ENCODE assay signal across 9 mouse cellular contexts in the genomic region with DNA sequence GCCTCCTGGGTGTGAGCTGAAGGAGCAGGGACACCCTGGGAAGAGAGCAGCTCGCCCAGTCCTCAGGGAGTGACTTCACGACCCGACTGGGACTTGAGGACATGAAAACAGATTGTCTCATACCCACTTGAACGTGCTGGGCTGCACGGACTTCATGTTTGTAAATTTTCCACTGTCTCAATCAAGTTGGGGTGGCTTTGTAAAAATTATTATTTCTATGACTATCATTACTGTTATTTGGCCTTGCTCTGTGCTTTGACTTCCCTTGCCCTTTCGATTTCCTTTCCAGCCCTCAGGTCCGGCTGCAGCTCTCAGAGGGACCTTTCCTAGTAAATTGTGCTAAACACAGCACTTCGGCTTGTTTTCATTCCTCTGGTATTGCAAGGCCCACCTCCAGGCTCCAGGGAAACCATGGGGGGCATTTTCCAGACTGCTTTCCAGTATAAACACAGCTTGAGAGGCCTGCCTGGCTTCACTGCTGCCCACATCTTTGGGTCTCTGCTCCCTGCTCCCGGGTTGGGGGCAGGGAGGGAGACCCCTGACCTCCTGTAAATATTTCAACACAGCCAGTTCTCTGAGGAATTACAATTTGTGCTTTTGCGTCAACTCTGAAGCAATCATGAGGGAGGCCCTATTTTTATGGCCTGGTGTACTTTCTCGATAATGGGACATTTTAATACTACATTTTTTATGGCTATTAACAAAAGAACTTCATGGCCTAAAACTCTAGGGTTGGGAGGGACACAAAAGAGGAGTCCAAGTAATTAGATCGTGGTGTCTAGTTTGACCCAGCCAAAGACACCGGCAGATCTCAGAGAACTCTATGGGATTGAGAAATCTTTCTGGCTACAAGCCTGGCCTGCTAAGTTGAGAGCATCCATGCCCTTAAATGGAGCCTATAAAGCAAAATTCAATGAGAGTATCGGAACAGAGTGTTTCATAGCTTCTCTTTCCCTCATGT.
DNase-seq lines count a peak whose midpoint lies in the region; ATAC-seq lines count a peak whose summit lies in the region.
"Had no signal": no experiment of that assay in that cellular context is flagged by ENCODE, and none has a peak within 500 bp of the region (broad histone marks: within the 10 kb centered on the region; RNA-seq: fewer than 3 reads in every experiment).

No protein-coding gene starts in this region.

- DNase-seq in 3T3-L1 (ENCODE audit: low read depth, low spot score), result peak; percentile 63
- DNase-seq in limb, embryonic 11.5 days (ENCODE audit: low spot score), result peak; percentile 54
- no peak for DNase-seq in spleen, postnatal 4 days (ENCODE audit: low spot score in 2 of 2)
- no peak for DNase-seq in cerebellum, postnatal 36 days
- no peak for DNase-seq in forebrain, embryonic 11.5 days (ENCODE audit: low spot score)

- no peaks in the 10 kb centered on the region for H3K27me3 ChIP-seq in heart, embryonic 16.5 days (ENCODE audit: control insufficient read depth, insufficient read depth, low read length)
- H3K27me3 ChIP-seq in limb, embryonic 11.5 days (ENCODE audit: control insufficient read depth, insufficient read depth, low read length), result no peaks in the 10 kb centered on the region
- H3K27me3 ChIP-seq in neural tube, embryonic 13.5 days, result no peaks in the 10 kb centered on the region
- H3K27me3 ChIP-seq in forebrain, embryonic 11.5 days (ENCODE audit: control insufficient read depth, insufficient read depth, low read length), result no peaks in the 10 kb centered on the region

- H3K9ac ChIP-seq in heart, embryonic 16.5 days (ENCODE audit: low read length), result no peak overlapping the region
- no peak overlapping the region for H3K9ac ChIP-seq in limb, embryonic 11.5 days (ENCODE audit: low read length)
- no peak overlapping the region for H3K9ac ChIP-seq in neural tube, embryonic 13.5 days
- no peak overlapping the region for H3K9ac ChIP-seq in forebrain, embryonic 11.5 days (ENCODE audit: low read length)

- no peaks in the 10 kb centered on the region for H3K9me3 ChIP-seq in heart, embryonic 16.5 days (replicated peaks; ENCODE audit: control insufficient read depth, low read length)
- H3K9me3 ChIP-seq in limb, embryonic 11.5 days (ENCODE audit: control insufficient read depth, low read length), result no peaks in the 10 kb centered on the region
- H3K9me3 ChIP-seq in neural tube, embryonic 13.5 days, result no peaks in the 10 kb centered on the region
- no peaks in the 10 kb centered on the region for H3K9me3 ChIP-seq in forebrain, embryonic 11.5 days (ENCODE audit: control insufficient read depth, low read length)
- H3K9me3 ChIP-seq: megakaryocyte, embryonic 14.5 days had no signal

- H3K4me2 ChIP-seq in heart, embryonic 16.5 days (ENCODE audit: low read depth, low read length), result no peak overlapping the region
- H3K4me2 ChIP-seq in limb, embryonic 11.5 days (ENCODE audit: low read depth, severe bottlenecking), result no peak overlapping the region
- no peak overlapping the region for H3K4me2 ChIP-seq in neural tube, embryonic 13.5 days
- no peak overlapping the region for H3K4me2 ChIP-seq in forebrain, embryonic 11.5 days (ENCODE audit: low read depth, low read length, severe bottlenecking)

- 57% methylated on average over 14 of the region's 14 CpGs for WGBS in heart, embryonic 16.5 days
- WGBS in limb, embryonic 11.5 days, result 48% methylated on average over 14 of the region's 14 CpGs
- WGBS in neural tube, embryonic 13.5 days, result 65% methylated on average over 14 of the region's 14 CpGs
- 76% methylated on average over 14 of the region's 14 CpGs for WGBS in forebrain, embryonic 11.5 days

- H3K4me1 ChIP-seq in brown adipose tissue, adult 24 weeks (ENCODE audit: control insufficient read depth, insufficient read depth, insufficient read length, low read length), result no peaks in the 10 kb centered on the region; the same call in 1 of the 2 replicates
- H3K4me1 ChIP-seq in heart, embryonic 16.5 days (ENCODE audit: control insufficient read depth, insufficient read depth, low read length), result no peaks in the 10 kb centered on the region
- H3K4me1 ChIP-seq in limb, embryonic 11.5 days (ENCODE audit: control insufficient read depth, insufficient read depth, low read length), result peaks cover 8% of the 10 kb centered on the region
- peaks cover 18% of the 10 kb centered on the region for H3K4me1 ChIP-seq in neural tube, embryonic 13.5 days (replicated peaks)
- H3K4me1 ChIP-seq in forebrain, embryonic 11.5 days (replicated peaks; ENCODE audit: control insufficient read depth, insufficient read depth, low read length), result peaks cover 2% of the 10 kb centered on the region; the same call in 1 of the 2 replicates
- H3K4me1 ChIP-seq: megakaryocyte, embryonic 14.5 days had no signal

- no peak overlapping the region for H3K4me3 ChIP-seq in brown adipose tissue, adult 24 weeks (ENCODE audit: insufficient read depth, low read depth, low read length)
- no peak overlapping the region for H3K4me3 ChIP-seq in heart, embryonic 16.5 days (ENCODE audit: low read length)
- H3K4me3 ChIP-seq in limb, embryonic 11.5 days (ENCODE audit: low read depth, low read length), result no peak overlapping the region
- no peak overlapping the region for H3K4me3 ChIP-seq in neural tube, embryonic 13.5 days
- H3K4me3 ChIP-seq in forebrain, embryonic 11.5 days (ENCODE audit: low read depth, low read length), result no peak overlapping the region
- H3K4me3 ChIP-seq: megakaryocyte, embryonic 14.5 days had no signal

- ATAC-seq in heart, embryonic 16.5 days (replicated peaks; ENCODE audit: extremely low read depth, insufficient read depth, low FRiP score), result no peak; the same call in 1 of the 2 replicates
- ATAC-seq in limb, embryonic 11.5 days (ENCODE audit: insufficient number of reproducible peaks, low FRiP score, low TSS enrichment, low read depth), result no peak
- ATAC-seq in neural tube, embryonic 13.5 days (ENCODE audit: low read depth), result no peak
- ATAC-seq in forebrain, embryonic 11.5 days (replicated peaks; ENCODE audit: low FRiP score), result no peak

- peak overlapping the region; percentile 88 for H3K27ac ChIP-seq in brown adipose tissue, adult 24 weeks (replicated peaks; ENCODE audit: low read depth, low read length)
- peak overlapping the region; percentile 60 for H3K27ac ChIP-seq in heart, embryonic 16.5 days (ENCODE audit: low read length)
- peak overlapping the region; percentile 64; the same call in 1 of the 2 replicates for H3K27ac ChIP-seq in limb, embryonic 11.5 days (replicated peaks; ENCODE audit: low read depth, low read length)
- H3K27ac ChIP-seq in neural tube, embryonic 13.5 days (replicated peaks), result peak overlapping the region; percentile 67
- no peak overlapping the region for H3K27ac ChIP-seq in forebrain, embryonic 11.5 days (ENCODE audit: low read depth, low read length)

- H3K36me3 ChIP-seq in heart, embryonic 16.5 days (ENCODE audit: control insufficient read depth, insufficient read depth), result no peaks in the 10 kb centered on the region
- H3K36me3 ChIP-seq in limb, embryonic 11.5 days (ENCODE audit: control insufficient read depth, insufficient read depth, low read length), result no peaks in the 10 kb centered on the region
- no peaks in the 10 kb centered on the region for H3K36me3 ChIP-seq in neural tube, embryonic 13.5 days
- no peaks in the 10 kb centered on the region for H3K36me3 ChIP-seq in forebrain, embryonic 11.5 days (ENCODE audit: control insufficient read depth, insufficient read depth, low read length)

Comparison
In these comparisons a context has a peak if more than half of its experiments do, and no peak if none do; other contexts are left out.
1. DNase-seq: peak in 3T3-L1 (single experiment) and limb, embryonic 11.5 days (single experiment); none in spleen, postnatal 4 days (0 of 2), cerebellum, postnatal 36 days (0 of 2) and forebrain, embryonic 11.5 days (single experiment).